Mouse (Mus musculus) kidney, postnatal 10 days (tissue): ENCODE results near the gene Zfp472.

Experiments used
- DNase-seq: peaks from one replicate; pipeline ENCODE4 v3.0.0; 2021; ENCODE audit warnings: mixed read lengths

Zfp472 gene

DNA sequence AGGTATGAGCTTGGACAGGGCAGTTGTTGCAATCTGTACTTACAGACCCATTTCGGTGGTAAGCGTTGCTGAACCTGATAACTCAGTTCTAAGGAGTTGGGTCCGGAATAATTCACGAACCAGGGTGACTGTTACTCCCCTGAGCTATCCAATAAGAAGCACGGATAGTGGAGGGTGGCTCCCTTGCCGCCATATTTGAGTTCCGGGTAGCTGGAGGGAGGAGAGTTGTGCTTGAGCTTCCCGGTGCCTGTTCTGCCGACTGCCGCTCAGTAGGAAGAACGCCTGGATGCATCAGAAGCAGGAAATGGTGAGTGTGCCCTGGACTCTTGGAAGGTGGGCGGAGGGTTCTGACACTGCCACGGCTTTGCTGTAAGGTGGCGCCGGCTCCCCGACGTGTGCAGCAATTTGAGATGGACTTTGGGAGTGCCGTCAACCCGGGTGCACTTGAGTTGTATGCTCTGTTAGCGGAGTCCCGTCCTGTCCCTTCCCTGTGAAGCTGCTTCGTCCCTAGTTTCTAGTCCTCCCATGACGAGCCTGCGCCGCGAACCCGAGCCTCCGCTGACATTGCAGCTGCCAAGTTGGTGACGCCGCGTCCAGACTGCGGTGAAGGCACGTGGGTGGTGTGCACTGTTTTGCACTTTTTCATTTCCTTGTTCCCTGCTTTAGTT, at the start of gene Zfp472:
Zfp472 (plus strand) TSS at position 192 of the 668 bp plus-strand sequence.
- peak; percentile 91 for DNase-seq

DNA sequence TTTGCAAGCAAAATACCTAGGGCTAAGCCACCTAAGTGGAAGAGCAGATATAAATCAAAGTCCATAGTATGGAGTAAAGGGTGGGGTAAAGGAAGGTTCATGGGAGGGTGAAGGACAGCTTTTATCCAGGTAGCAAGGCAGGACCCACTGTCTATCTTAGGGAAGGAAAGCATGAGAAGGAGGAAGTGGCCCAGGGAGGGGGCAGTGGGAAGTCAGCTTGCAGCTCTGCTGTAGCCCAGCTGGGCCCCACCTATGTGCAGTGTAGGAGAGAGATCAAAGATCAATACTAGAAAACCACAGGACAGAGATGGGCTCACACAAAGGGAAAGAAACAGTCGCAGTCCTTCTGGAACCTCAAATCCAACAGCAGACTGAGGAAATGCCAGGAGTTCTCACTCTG, 49.5 kb upstream of the Zfp472 start:
- no peak for DNase-seq

DNA sequence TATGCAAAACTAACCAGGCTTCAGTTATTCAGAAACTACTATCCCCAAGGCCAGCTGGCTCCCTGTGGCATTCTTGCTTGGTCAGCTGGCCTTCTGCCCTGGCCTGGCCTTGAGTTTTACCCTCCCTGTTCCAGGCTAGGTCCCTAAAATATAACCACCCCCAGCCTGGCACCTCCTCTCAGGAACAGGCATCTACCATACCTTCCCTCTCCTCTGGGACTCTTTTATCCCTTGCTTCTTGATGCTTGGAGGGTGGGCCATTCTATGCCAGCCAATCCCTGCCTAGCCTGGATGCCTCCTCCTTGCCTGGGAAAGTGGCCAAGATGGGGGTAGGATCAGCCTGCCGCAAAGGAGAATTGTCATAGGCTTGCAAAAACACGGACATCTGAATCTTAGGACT, 48.5 kb upstream of the Zfp472 start, which contains the start of gene Cyp4f14:
Cyp4f14 (minus strand) TSS at position 212 of the 400 bp plus-strand sequence.
- DNase-seq = no peak

DNA sequence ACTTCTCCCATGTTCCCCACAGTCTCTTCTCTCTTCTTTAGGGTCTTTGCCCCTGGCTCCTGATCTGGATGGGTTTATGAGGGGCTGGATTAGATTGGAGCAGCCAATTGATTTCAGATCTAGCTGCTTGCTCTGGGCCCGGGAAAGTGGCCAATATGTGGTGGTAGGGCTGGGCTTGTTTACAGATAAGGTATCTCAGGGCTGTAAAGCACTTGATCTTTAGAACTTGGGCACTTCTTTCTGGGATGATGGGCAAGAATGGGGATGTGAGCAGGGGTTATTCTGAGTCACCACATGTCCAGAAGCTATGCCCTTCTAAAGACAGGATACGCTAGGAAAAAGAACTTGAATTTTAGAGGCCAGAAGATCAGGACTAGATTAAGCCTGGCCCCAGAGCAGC, 46.5 kb upstream of the Zfp472 start:
- no peak for DNase-seq

DNA sequence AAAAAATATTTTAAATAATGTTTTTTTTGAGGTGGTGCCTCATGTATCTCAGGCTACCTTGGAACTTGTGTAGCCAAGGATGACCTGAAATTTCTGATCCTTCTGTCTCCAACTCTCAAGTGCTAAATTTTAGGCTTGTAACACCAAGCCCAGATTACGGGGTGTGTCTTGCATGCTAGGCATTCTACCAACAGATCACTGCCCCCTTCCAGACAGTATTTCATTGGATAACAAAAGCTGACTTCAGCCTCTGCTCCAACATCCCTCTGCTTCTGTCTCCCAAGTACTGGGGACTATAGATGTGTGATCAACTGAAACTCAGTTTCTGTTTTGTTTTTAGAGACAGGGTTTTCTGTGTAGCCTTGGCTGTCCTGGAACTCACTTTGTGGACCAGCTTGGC, 41.9 kb upstream of the Zfp472 start:
- no peak for DNase-seq

DNA sequence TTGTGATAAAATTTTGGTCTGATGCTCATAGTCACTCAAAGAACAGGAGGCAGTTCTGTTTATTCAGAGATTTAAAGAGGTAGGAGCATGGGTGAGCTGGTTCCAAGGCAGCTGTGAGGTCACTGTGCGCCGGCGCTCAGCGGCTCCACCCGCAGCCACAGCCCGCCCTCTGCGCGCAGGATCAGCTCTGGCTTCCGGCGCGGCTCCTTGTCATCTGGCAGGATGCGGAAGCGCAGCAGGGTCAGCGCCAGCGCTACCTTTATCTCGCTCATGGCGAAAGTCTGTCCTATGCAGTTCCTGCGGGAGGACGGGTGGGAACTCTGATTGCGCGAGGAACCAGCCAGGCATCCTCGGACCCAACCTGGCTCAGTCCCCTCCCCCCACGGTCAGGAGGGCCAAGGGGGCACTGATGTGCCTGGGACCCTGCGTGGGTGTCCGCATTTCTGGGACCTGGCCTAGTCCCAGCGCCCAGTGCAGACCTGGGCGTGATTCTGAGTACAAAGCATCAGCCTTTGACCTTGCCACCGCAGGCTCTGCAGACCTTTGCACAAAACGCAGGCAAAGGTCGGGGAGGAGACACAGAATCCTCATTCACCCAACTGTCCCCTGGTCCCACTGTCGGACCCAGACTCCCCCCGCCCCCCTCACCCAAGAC, 40.8 kb upstream of the Zfp472 start:
- peak; percentile 80 for DNase-seq

DNA sequence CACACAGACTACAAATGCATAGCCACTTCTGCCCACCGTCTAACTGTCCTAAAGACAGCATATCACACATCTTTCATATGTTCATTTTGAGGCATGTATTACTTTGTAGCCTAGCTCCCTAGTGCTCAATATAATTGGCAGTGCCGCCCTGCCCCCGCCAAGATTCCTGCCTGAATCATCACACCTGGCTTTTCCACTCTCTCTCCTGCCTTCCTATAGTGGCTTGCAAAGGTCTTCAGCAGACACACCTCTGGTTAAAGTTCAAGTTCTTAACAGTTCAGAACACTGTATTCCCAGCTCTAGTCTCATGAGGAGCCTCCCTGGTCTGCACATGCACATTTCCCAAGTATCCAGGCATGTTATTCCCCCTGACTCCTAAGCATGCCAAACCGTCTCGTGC, 37.8 kb upstream of the Zfp472 start:
- DNase-seq = no peak

DNA sequence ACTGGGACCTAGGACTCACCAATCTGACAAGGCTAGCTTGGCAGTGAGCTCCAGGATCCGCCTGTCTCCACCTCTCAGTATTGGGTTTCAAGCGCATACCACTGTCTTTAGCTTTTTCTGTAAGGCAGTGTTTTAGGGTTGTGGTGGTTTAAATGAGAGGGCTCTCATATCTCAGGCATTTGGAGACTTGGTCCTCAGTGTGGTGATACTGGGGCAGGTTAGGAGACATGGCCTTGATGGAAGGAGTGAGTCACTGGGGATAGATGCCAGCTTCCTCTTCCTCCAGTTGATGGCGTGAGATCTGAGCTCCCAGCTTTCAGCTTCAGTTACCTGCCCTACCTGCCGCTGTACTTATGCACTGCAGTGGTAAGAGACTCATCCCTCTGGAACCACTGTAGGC, 25.8 kb upstream of the Zfp472 start:
- DNase-seq = no peak

DNA sequence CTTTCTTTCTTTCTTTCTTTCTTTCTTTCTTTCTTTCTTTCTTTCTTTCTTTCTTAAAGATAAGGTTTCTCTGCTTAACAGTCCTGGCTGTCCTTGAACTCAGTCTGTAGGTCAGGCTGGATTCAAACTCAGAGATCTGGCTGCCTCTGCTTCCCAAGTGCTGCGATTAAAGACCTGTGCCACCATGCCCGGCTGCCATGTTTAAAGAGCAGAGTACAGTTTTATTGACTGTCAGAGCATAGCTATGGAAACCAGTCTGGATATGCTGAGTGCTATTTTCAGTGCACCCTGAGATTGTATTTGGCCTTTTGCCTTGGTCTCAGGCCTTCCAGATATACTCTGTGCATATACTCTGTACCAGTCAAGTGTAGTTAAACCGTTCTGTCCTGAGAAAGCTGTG, 22.0 kb upstream of the Zfp472 start:
- DNase-seq = no peak

DNA sequence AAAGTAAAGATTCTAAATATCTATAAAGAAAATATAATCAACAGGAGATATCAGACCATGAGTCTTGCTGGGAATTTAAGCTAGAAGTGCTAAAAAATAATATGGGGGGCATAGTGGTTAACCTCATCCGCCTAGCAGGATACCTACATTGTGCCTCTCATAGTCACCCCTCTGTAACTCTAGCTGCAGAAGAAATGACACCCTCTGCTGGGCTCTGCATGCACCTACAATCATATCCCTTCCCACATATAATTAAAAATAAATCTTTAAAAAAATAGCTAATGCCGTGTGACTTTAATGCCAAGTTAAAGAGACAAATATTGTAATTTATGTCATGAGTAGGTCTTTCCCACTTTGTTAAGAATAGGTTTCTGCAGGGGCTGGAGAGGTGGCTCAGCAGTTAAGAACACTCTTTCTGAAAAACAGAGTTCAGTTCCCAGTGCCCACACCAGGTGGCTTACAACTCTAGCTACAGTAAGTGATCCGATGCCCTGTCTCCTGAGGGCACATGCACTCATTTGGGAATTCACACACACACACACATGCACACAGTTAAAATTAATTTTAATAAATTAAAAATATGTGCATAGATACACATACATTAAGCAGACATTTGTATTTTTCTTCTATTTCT, 21.1 kb upstream of the Zfp472 start:
- DNase-seq = no peak

DNA sequence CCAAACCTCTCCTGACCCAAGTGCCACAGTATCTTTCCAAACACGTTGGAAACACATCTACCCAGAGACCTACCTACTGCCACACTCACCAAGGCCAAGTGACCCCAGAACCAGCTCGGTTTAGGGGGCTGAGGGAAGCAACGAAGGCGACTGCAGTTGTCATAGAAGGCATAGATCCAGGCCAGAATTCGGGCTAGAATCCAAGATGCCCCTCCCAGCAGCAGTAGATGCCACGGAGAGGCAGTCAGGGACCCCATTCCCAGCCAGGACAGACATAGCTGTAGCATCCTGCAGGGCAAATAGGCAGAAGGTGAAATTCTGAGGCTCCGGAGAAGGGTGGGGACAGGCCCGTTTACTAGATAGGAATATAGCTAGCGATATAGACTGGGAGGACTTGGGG, 18.9 kb upstream of the Zfp472 start:
- DNase-seq = no peak

DNA sequence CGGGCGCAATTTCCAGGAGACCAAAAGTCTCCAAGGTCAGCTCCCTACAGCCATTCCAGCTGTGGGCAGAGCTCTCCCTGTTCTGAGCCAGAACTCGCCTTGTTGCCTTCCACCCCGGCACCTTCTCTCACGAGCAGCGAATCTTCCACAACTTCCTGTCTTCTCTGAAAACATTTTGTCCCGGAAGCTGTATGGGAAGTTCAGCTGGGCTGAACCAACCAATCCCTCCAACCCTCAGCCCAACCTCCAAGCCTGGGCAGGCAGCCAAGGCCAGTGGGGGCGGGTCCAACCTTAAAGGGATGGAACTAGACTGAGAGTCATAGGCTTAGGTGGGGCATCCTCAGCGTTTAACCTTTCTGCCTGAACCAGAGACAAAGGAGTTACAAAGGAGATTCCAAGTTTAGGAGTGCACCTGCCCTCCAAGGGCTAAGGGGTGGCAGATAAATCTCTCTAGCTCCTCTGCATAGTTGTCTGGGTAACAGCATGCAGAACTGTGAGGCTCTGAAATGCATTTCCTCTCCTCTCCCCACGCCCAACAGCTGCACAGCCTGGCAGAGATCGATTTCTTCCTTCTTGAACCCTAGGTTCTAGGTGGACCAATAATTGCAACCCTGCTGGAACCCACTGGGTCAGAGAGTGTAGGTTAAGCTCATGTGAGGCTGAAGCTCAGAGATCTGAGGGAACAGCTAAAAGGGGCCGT, 18.2 kb upstream of the Zfp472 start, which contains the start of gene Cyp4f13:
Cyp4f13 (minus strand) TSS at position 188 of the 700 bp plus-strand sequence.
- DNase-seq = peak; percentile 99

DNA sequence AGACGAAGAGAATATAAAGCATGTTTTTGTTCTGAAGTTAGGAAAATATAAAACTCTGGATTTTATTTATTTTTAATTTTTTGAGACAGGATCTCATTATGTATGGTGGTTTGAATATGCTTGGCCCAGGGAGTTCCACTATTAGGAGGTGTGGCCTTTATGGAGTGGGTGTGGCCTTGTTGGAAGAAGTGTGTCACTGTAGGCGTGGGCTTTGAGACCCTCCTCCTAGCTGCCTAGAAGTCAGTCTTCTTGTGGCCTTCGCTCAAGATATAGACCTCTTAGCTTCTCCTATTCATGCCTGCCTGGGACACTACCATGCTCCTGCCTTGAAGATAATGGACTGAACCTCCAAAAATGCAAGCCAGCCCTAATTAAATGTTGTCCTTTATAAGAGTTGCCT, 15.5 kb upstream of the Zfp472 start:
- DNase-seq = no peak

DNA sequence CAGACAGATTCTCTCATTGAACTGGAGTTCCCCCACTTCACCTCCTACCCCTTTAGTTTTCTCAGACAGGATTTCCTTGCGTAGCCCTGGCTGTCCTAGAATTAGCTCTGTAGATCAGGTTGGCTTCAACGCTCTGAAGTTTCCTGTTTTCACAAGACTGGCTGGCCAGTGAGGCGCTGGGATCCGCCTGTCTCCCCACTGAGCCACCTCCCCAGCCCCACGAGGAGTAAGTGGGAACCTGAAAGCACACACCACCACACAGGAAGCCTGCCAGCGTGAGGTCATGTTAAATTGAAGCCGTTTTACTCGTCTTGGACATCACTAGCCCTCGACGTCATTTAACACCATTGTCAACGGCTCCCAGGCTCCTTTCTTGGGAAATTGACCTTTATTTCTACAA, 14.6 kb upstream of the Zfp472 start:
- DNase-seq = no peak

DNA sequence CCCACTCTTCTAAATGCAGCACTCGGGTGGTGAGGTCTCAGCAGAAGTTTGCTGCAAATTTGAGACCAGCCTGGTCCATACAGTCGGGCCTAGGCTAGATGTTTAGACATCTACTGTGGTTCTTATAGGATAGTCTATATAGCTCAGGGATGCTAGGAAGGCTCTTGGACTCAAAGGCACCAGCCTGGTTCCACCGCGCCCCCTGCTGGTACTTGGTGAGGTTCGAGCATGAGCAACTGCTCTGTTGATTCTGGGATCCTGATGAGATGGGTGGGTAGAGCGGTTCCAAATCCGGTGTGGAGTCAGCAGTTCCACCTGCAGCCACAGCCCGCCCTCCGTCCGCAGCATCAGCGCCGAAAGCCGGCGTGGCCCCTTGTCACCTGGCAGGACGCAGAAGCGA, 14.2 kb upstream of the Zfp472 start:
- DNase-seq = peak; percentile 93

DNA sequence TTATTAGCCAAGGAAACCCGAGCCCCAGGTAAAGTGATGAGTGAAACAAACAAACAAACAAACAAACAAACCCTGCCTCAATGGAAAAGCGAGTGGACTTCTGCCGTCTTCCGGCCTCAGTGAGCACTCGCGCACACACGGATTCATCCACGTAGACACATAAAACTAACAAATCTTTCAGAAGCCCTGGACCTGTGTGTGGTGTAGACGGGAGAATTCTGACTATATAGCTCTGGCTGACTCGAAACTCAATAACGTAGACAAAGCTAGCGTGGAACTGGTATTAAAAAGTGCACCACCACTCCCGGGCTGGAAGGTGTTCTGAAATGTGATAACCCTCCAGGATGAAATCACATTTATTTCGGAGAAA, 376 bp upstream of the Zfp472 start:
- DNase-seq = peak; percentile 30

DNA sequence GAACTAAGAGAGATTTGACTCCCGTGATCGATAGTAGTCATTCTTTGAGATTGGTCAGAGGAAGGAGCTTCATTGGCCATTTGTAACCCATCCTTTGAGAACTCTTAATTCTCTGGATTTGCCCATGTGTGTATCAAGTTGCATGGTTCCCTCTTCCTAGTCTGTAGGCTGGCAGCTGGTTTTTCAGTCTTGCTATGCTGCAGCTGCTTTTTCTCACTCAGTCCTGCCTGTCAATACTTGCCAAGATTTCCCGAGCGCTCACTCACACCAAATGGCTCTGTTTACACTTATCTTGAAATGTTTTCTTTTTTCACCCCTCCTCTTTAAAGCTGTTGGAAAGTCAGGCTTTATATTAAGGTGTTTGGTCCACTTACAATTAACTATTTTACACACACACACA, 15.7 kb downstream of the Zfp472 start:
- no peak for DNase-seq

DNA sequence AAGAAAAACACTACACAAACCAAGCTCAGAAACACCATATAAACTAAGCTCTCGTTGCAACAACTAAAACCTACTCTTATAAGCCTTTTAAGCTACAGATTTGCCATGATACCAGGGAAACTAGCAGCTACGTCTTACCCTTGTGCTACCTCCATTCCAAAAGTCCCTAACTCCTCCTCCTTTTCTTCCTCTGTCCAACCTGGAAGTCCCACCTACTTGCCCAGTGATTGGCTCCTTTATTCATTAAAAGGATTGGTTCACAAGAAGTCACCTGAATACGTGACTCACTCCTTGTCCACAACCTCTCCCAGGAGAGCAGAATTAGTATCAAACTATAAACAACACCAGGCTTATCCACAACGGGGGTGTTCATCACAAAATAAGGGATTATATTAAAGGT, 20.7 kb downstream of the Zfp472 start:
- no peak for DNase-seq

DNA sequence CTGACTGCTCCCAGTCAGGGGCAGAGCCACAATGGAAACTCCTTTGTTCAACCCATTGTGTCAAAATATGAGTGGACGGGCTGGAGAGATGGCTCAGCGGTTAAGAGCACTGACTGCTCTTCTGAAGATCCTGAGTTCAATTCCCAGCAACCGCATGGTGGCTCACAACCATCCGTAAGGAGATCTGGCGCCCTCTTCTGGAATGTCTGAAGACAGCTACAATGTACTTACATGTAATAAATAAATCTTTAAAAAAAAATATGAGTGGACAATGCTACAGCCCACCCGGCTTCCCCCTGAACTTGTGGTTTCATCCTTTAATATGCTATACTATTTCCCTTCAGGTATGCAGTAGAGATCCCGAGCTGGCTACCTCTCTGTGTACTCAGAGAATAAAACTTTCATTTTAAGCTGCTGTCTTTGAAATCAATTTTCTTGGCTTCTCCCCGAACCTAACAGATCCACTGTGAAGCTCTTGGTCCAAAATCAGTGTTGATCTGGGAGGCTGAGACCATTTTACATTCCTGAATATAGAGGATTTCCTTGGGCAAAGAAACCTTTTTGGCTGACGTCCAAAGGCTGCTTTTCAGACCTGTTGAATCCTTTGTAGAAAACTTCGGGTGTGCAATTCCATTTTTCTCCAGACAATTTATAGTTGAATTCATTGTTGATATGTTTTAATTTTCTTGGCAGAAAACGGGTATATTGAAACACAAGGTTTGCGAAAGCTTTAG, 26.5 kb downstream of the Zfp472 start:
- peak; percentile 22 for DNase-seq

DNA sequence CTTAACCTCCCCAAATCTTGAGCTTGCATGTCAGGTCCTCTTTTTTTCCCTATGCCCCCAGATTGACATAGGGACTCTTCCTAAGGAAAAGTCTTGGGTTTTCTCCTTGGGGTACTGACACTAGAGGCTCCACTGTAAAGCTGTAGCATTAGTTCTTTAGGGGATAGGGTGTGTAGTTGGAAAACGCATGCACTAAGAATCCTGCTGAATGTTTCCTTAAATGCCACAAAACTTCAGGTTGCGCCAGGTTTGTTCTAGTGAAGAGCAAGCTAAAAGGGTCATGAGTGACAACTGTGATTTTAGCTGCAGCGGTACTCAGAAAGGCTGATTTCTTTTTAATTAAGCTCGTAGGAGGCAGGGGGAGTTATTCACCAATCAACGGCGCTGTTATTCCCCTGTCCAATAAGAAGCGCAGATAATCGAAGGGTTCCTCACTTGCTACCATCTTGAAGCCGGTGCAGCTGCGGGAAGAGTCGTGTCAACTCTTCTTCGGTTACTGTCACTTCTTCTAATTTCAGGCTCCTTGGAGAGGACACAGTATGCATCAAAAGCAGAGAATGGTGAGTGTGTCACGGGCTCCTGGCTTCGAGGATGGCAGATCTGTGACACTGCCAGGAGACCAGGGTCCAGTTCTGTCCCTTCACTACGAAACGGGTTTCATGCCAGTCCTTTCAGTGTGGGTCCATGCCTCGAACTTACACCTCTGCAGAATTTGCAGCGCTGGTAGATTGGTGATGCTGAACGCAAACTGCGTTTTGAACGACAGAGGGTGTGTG, 27.3 kb downstream of the Zfp472 start, which contains the start of gene Zfp952:
Zfp952 (plus strand) TSS at position 431 of the 776 bp plus-strand sequence.
- peak; percentile 89 for DNase-seq

DNA sequence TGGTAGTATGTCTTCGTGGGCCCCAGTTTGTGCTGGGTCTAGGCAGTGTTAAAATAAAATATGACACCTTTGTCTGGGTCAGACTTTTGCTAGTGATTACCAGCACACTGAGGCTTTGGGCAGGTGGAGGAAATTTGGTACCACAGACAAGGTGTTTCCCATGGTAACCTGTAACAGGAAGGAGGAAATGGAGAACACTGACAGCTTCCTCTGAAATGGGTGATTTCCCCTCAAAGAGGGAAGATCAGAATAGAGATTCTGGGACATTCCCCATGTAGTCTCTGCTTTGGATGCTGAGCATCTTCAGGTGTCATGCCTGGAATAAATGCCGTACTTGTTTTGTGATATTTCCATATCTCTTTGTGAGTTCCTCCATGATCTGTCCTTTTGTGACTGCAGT, 32.9 kb downstream of the Zfp472 start:
- no peak for DNase-seq

DNA sequence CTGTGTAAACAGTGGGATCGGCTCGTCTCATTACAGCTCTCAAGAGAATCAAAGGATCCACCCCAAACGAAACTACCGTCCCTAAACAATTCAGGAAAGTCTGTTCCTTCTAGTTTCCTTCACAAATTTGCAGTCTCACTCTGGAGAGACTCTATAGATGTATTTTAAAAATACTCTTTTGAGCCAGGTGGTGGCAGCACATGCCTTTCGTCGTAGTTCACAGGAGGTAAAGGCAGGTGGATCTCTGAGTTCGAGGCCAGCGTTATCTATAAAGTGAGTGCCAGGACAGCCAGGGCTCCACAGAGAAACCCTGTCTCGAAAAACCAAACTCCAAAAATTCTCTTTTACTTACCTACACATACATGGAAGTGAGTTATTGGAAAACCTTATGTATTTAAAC, 42.7 kb downstream of the Zfp472 start:
- no peak for DNase-seq
